In genomic region chr8:110039659-110040058, GRCm38 (mm10) we compare ENCODE assay signal across 35 mouse cellular contexts. TPM values are rescaled to one million over a fixed set of nuclear protein-coding genes. Genes with fewer than 3 reads are reported as not detected.
DNase-seq lines count a peak whose midpoint lies in the region; ATAC-seq and TF ChIP-seq lines count a peak whose summit lies in the region.
"Had no signal": no experiment of that assay in that cellular context is flagged by ENCODE, and none has a peak within 500 bp of the region (broad histone marks: within the 10 kb centered on the region; RNA-seq: fewer than 3 reads in every experiment).

TSS of gene Chst4 (minus strand) at chr8:110039740.

- ATAC-seq in lung, postnatal 0 days, result peak; percentile 74
- peak; percentile 83 for ATAC-seq in intestine, postnatal 0 days
- ATAC-seq in stomach, embryonic 14.5 days (ENCODE audit: insufficient number of reproducible peaks, insufficient read depth, low FRiP score, low read depth), result peak; percentile 67; the same call in 1 of the 2 replicates
- ATAC-seq: activated CD4-positive, CD25-positive, alpha-beta regulatory T cell, adult 4 months; CD4-positive, CD25-positive, alpha-beta regulatory T cell, adult 4 months; forebrain, embryonic 13.5 days; forebrain, embryonic 16.5 days had no signal

- no peaks in the 10 kb centered on the region for H3K36me3 ChIP-seq in lung, postnatal 0 days (ENCODE audit: insufficient read depth, low read length)
- H3K36me3 ChIP-seq in intestine, postnatal 0 days (ENCODE audit: control insufficient read depth, insufficient read depth), result no peaks in the 10 kb centered on the region
- H3K36me3 ChIP-seq in stomach, embryonic 14.5 days (ENCODE audit: control insufficient read depth, insufficient read depth, low read length), result no peaks in the 10 kb centered on the region
- H3K36me3 ChIP-seq: embryonic facial prominence, embryonic 10.5 days; embryonic facial prominence, embryonic 13.5 days; forebrain, embryonic 10.5 days; heart, embryonic 10.5 days; heart, embryonic 13.5 days had no signal

- H3K4me2 ChIP-seq in lung, postnatal 0 days (replicated peaks; ENCODE audit: low read depth, low read length), result no peak within 1 kb of the TSS
- no peak within 1 kb of the TSS; the same call in 1 of the 2 replicates for H3K4me2 ChIP-seq in intestine, postnatal 0 days (replicated peaks; ENCODE audit: low read depth)
- no peak within 1 kb of the TSS for H3K4me2 ChIP-seq in stomach, embryonic 14.5 days (replicated peaks; ENCODE audit: low read depth, low read length)
- H3K4me2 ChIP-seq: embryonic facial prominence, embryonic 13.5 days; forebrain, embryonic 13.5 days; heart, embryonic 13.5 days; hindbrain, embryonic 14.5 days had no signal

- H3K4me1 ChIP-seq in lung, postnatal 0 days (ENCODE audit: insufficient read depth, low read depth, low read length), result no peaks in the 10 kb centered on the region
- H3K4me1 ChIP-seq in intestine, postnatal 0 days (replicated peaks; ENCODE audit: control insufficient read depth, insufficient read depth, low read length), result peaks cover 3% of the 10 kb centered on the region; the same call in 1 of the 2 replicates
- no peaks in the 10 kb centered on the region for H3K4me1 ChIP-seq in stomach, embryonic 14.5 days (ENCODE audit: control insufficient read depth, insufficient read depth, low read length)
- H3K4me1 ChIP-seq: embryonic facial prominence, embryonic 13.5 days had no signal

- H3K9ac ChIP-seq in lung, postnatal 0 days (replicated peaks; ENCODE audit: low read depth), result no peak within 1 kb of the TSS
- H3K9ac ChIP-seq in intestine, postnatal 0 days (ENCODE audit: low read depth, low read length), result no peak within 1 kb of the TSS
- H3K9ac ChIP-seq in stomach, embryonic 14.5 days (replicated peaks; ENCODE audit: low read depth, low read length), result no peak within 1 kb of the TSS
- H3K9ac ChIP-seq: embryonic facial prominence, embryonic 13.5 days; forebrain, embryonic 13.5 days; heart, embryonic 13.5 days; hindbrain, embryonic 14.5 days had no signal

- H3K27me3 ChIP-seq in lung, postnatal 0 days (replicated peaks; ENCODE audit: insufficient read depth, low read length), result no peaks in the 10 kb centered on the region
- H3K27me3 ChIP-seq in intestine, postnatal 0 days (replicated peaks; ENCODE audit: control insufficient read depth, insufficient read depth, low read length), result no peaks in the 10 kb centered on the region
- H3K27me3 ChIP-seq in stomach, embryonic 14.5 days (ENCODE audit: control insufficient read depth, insufficient read depth, low read length), result no peaks in the 10 kb centered on the region
- H3K27me3 ChIP-seq: embryonic facial prominence, embryonic 13.5 days; forebrain, embryonic 13.5 days; heart, embryonic 13.5 days had no signal

- H3K27ac ChIP-seq in lung, postnatal 0 days (ENCODE audit: low read length), result no peak within 1 kb of the TSS
- 0 out of 2 replicates have a peak within 1 kb of the TSS, but pooled peaks have one; percentile 15 for H3K27ac ChIP-seq in intestine, postnatal 0 days (ENCODE audit: low read depth, low read length)
- no peak within 1 kb of the TSS for H3K27ac ChIP-seq in stomach, embryonic 14.5 days (ENCODE audit: low read length)
- H3K27ac ChIP-seq: embryonic facial prominence, embryonic 10.5 days; embryonic facial prominence, embryonic 13.5 days; forebrain, embryonic 10.5 days; forebrain, embryonic 13.5 days; heart, adult 2 months; heart, embryonic 10.5 days; heart, embryonic 13.5 days; hindbrain, embryonic 14.5 days had no signal

- no peaks in the 10 kb centered on the region for H3K9me3 ChIP-seq in lung, postnatal 0 days (ENCODE audit: low read length)
- peaks cover 3% of the 10 kb centered on the region; the same call in 1 of the 2 replicates for H3K9me3 ChIP-seq in intestine, postnatal 0 days (ENCODE audit: control insufficient read depth)
- no peaks in the 10 kb centered on the region for H3K9me3 ChIP-seq in stomach, embryonic 14.5 days (ENCODE audit: control insufficient read depth, low read depth, low read length)
- H3K9me3 ChIP-seq: embryonic facial prominence, embryonic 10.5 days; embryonic facial prominence, embryonic 13.5 days; forebrain, embryonic 10.5 days; forebrain, embryonic 13.5 days; heart, embryonic 10.5 days; heart, embryonic 13.5 days had no signal

- no peak for TF ChIP-seq EP300 in lung, postnatal 0 days (IDR thresholded peaks at IDR 0.05)

- H3K4me3 ChIP-seq in lung, postnatal 0 days (ENCODE audit: low read depth, low read length), result no peak within 1 kb of the TSS
- H3K4me3 ChIP-seq in intestine, postnatal 0 days (ENCODE audit: low read depth, low read length), result no peak within 1 kb of the TSS
- H3K4me3 ChIP-seq in stomach, embryonic 14.5 days (ENCODE audit: low read depth, low read length), result no peak within 1 kb of the TSS
- H3K4me3 ChIP-seq: embryonic facial prominence, embryonic 10.5 days; embryonic facial prominence, embryonic 13.5 days; forebrain, embryonic 10.5 days; forebrain, embryonic 13.5 days; heart, adult 2 months; heart, embryonic 10.5 days; heart, embryonic 13.5 days had no signal

- no peak for TF ChIP-seq CTCF in lung, postnatal 0 days (IDR thresholded peaks at IDR 0.05)
- no peak for TF ChIP-seq CTCF in intestine, postnatal 0 days (IDR thresholded peaks at IDR 0.05; ENCODE audit: low read depth)

- DNase-seq in lung, postnatal 0 days (ENCODE audit: low spot score), result peak; percentile 51
- DNase-seq in lung, postnatal 4 days, result no peak
- DNase-seq in kidney, postnatal 4 days, result no peak
- DNase-seq in left cerebral cortex, adult 8-10 months (ENCODE audit: low spot score in 2 of 2), result no peak
- no peak for DNase-seq in T-cell, adult 2 months (ENCODE audit: low spot score)
- DNase-seq: adrenal gland, adult 8-10 months; adrenal gland, postnatal 25 days; cerebellum, adult 11-12 months; cerebellum, adult 8-10 months; cerebellum, postnatal 10 days; cerebellum, postnatal 36 days; embryo, embryonic 11 days; gastrocnemius, postnatal 10 days; gastrocnemius, postnatal 36 days; heart, adult 2 months; heart, postnatal 14 days; heart, postnatal 4 days had no signal

- WGBS in lung, postnatal 0 days, result 44% methylated on average over 5 of the region's 5 CpGs
- 36% methylated on average over 5 of the region's 5 CpGs for WGBS in intestine, postnatal 0 days
- WGBS in stomach, embryonic 14.5 days, result 68% methylated on average over 5 of the region's 5 CpGs

RNA-seq across cellular contexts. Expression of gene Chst4, which starts in this region (rescaled TPM):
- polyA plus RNA-seq in lung, postnatal 0 days (2015; fragmentation: Nextera tagmentation; extraction: Ambion mirVana), result 1.2 and 1.9 TPM in 2 replicates
- polyA plus RNA-seq in intestine, postnatal 0 days (2015; fragmentation: Nextera tagmentation; extraction: Ambion mirVana), result 5.5 and 6.2 TPM in 2 replicates
- polyA plus RNA-seq in stomach, embryonic 14.5 days (2014; fragmentation: Nextera tagmentation; extraction: Ambion mirVana), result 0.63 and 0.74 TPM in 2 replicates
- under 1 TPM in 1 of 4 experiments, not detected in 3; 0.25 TPM for total RNA-seq in left cerebral cortex, adult 8-10 months (2022)
- total RNA-seq: gastrocnemius, adult 18-20 months; gastrocnemius, postnatal 10 days; gastrocnemius, postnatal 36 days; granulocyte monocyte progenitor cell, adult 5-6 weeks; MEL had no signal
- polyA plus RNA-seq: activated CD4-positive, CD25-positive, alpha-beta regulatory T cell, adult 4 months; brain, embryonic 14.5 days; C2C12; CD4-positive, CD25-positive, alpha-beta regulatory T cell, adult 4 months; embryonic facial prominence, embryonic 10.5 days; embryonic facial prominence, embryonic 13.5 days; forebrain, embryonic 10.5 days; forebrain, embryonic 13.5 days; forebrain, embryonic 16.5 days; hindbrain, embryonic 11.5 days; hindbrain, embryonic 14.5 days had no signal

Comparison
In these comparisons a context has a peak if more than half of its experiments do, and no peak if none do; other contexts are left out.
1. Peak in ATAC-seq in stomach, embryonic 14.5 days; RNA of the gene not detected or under 1 TPM.